Mouse (Mus musculus) naive thymus-derived CD4-positive, alpha-beta T cell, adult 2 months (primary cell): ENCODE data around the gene Rab44.
"Not testable (repeated sequence)": the region's sequence is repeated elsewhere in the genome, so short reads cannot be mapped to it uniquely, and the experiment has no call there.

Experiments
- DNase-seq: peaks from one replicate; pipeline ENCODE4 v3.0.0-alpha.2; 2011; ENCODE audit warnings: low read depth

The Rab44 gene

GRCm38 (mm10) chr17:29091348-29091944 is 22.5 kb upstream of the Rab44 start:
- DNase-seq, result no peak

DNA sequence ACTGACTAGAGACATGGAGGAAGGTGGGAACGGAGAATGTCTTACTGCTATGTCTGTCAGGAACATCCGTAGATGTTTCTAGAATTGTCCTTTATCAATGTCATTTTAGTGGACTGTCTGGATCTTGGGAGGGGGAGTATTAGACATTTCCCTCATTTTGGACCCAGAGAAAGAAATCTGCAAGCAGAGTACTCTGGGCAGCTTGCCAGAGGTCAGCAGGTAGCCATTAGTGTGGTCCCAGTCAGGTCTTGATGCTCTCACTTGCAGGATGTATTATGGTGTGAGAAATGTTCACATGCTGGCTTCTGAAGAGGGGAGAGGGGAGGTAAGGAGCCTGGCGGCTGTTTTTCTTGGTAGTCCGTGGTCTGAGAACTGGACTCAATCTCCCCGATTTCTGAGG is 21.4 kb upstream of the Rab44 start:
- no peak for DNase-seq

- peak; percentile 79 for DNase-seq
Measured at GRCm38 (mm10) chr17:29093110-29093952, 20.6 kb upstream of the Rab44 start.

- no peak for DNase-seq
Measured at GRCm38 (mm10) chr17:29093961-29094309, 20.0 kb upstream of the Rab44 start.

GRCm38 (mm10) chr17:29094310-29095181 is 19.4 kb upstream of the Rab44 start:
- DNase-seq, result peak; percentile 61

GRCm38 (mm10) chr17:29095201-29095733 is 18.7 kb upstream of the Rab44 start:
- DNase-seq, result peak; percentile 97

DNA sequence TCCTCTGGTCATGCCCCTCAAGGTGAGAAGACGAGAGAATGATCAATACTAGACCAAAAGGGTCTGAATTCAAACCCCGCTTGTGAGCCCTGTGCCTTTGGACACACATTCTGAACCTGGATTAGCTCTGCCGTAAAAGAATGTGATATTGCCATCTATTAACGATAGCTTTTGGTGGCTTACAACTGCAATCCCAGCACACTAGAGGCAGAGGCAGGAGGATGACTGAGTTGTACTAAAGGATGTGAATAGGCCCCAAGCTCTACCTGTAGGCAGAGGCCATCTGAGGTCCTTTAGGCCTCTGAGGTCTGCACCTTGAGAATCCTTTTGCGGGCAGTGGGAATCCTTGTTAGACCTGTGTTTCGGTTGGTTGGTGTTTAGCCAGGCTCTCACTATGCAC is 17.7 kb upstream of the Rab44 start:
- DNase-seq, result no peak

- DNase-seq, result no peak
Measured at GRCm38 (mm10) chr17:29096851-29097561, 16.9 kb upstream of the Rab44 start.

- DNase-seq, result no peak
Measured at GRCm38 (mm10) chr17:29098291-29098690, 15.7 kb upstream of the Rab44 start.

DNA sequence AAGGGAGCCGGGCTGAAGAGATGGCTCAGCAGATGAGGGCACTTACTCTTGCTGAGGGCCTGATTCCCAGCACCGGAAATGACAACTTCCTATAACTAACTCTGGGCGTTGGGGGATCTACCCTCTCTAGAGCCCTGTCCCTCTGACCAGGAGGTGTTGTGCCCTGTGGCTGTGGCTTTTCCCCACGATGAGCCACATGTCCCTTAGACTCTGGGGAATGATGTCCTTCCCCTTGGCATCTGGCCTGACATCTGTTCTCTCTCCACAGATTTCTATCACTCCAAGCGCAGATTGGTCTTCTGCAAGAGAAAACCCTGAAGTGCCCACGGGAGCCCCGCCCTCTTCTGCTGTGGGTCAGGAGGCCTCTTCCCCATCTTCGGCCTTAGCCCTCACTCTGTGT is 14.9 kb upstream of the Rab44 start:
- DNase-seq, result no peak

DNA sequence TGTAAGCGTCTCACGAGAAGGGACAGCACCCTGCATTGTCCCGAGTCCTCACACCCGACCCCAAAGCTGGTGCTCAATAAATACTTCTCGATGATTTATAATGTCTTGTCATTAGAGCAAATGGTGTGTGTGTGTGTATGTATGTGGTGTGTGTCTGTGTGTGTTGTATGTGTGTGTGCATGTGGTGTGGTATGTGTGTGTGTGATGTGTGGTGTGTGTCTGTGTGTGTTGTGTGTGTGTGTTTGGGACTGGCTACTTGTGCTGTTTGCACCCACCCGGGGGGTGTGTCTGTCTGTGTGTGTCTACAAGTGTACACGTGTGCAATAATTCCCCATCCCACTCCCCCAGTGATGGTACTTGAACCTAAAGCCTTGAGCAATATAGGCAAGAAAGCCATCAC is 13.3 kb upstream of the Rab44 start:
- no peak for DNase-seq

- not testable (repeated sequence) for DNase-seq
Measured at GRCm38 (mm10) chr17:29110356-29110755, 3.6 kb upstream of the Rab44 start.

DNA sequence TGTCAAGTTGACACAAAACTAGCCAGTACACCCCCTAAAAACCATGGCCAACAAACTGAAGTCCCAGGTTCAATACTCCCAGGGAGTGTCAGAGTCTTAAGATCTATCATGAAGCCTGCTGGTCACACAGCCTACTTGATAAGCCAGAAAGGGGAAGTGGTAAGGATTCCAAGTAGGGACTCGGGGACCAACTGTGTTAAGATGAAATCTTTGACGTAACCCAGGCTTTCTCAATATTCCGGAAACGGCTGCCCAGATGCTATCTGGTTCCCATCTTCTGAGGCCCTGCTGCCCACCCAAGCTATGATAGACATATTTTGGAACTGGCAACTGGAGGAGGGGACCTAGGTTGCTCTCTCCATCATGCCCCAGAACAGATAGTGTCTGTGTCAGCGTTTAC is 2.6 kb upstream of the Rab44 start:
- DNase-seq, result no peak

- no peak for DNase-seq
Measured at GRCm38 (mm10) chr17:29116023-29116422, 2.1 kb downstream of the Rab44 start.

GRCm38 (mm10) chr17:29117006-29117648 is 3.2 kb downstream of the Rab44 start:
- no peak for DNase-seq

DNA sequence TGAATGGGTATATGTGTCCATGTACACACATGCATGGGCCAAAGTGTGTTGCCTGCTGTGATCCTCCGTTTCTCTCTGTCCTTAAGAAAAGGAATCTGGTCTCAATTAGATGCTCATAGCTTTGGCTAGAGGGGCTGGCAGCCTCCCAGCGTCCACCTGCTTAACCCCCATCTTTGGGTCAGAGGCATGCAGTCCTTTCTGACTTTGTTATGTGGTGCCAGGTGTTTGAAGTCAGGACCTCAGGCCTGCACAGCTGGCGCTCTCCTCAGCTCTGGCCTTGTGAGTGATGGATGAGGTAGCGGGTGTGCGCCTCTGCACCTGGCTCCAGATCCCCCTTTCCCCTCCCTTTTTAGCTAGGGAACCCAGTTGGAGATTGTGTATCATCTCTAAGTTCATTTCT is 4.1 kb downstream of the Rab44 start:
- no peak for DNase-seq

DNA sequence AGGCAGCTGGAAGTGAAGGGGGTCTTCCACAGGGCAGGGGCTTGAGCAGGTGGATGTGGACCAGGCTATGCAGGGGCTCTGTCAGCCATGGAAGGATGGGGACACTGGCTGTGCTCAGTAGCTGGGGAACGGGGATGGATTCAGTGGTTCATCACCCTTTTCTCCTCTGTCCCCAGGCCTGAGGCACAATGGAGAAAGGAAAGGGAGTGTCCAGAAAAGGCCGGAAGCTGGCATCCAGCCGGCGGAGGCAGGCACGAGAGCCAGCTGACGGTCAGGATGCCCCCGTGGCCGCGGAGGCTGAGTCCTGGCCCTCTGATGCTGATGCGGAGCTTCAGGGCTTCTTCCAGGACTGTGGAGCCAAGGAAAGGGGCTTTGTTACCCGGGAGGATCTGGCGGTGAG is 6.7 kb downstream of the Rab44 start:
- no peak for DNase-seq

DNA sequence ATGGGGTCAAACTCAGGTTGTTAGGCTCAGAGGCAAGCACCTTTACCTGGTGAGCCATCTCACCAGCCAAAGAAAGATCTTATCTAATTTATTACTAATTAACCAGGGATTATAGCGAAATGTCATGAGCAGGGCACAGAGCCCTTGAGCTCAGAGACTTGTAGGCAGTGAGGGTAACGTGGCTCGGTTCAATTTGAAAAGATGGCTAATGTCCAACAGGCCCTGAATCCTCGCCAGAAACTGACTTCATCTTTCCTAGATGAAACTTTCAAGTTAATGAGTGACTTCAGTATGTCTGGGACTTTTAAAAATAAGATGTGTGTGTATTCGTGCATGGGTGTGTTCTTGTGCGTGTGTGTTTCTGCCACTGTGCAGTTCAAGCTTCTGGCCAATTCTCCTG is 8.9 kb downstream of the Rab44 start:
- no peak for DNase-seq

DNA sequence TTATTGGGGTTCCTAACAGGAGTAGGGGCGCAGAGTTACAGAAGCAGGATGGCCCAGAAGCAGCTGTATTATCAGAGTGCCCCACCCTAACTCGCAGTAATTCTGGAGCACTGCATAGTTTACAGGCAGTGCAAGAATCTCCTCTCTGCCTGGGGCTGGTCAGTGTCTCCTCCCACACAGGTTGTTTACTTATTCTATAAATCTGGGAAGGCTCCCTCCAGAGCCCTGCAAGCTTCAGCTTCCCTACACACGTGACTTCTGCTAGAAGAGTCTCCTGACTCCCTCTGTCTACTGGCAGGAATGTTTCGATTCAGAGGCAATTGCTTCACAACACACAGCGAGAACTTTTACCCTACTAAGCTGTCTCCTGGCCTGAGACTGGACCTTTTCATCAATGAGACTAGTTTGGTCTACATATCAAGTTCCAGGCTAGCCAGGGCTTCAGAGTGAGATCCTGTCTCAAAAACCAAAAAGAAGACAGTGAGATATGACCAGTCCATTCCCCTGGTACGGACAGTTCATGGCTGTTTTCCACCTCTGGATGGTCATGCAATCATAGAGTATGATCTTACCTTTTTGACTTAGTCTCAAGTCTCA is 9.7 kb downstream of the Rab44 start:
- DNase-seq, result no peak

DNA sequence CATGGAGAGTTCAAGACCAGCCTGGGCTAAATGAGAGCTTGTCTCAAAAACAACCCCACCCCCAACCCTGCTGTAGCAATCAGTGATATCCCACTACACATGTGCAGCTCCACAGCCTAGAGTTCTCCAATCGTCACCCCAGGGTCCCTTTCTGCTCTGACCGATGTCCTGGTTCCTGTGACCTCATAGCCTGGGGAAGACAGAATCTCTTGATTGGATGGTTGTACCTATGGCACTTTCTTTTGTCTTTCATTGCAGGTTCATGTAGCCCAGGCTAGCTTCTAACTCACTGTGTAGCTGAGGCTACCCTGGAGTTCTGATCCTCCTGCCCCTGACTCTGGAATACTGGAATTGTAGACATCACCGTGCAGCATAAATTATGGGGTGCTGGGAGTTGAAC is 12.6 kb downstream of the Rab44 start:
- DNase-seq, result no peak

- DNase-seq, result no peak
Measured at GRCm38 (mm10) chr17:29129341-29129740, 15.4 kb downstream of the Rab44 start.
